Mouse (Mus musculus): Measurements from ENCODE around the gene Uck2. TPM values are rescaled to one million over a fixed set of nuclear protein-coding genes. Genes with fewer than 3 reads are reported as not detected.
A peak's percentile ranks its signal among the peaks of the same experiment; 100 is the strongest.

Uck2 gene
- total RNA-seq, 1 experiment from 2014 or later: 9.2 TPM

GRCm38 (mm10) chr1:167265366-167265765 is 19.8 kb downstream of the Uck2 start:
- ATAC-seq (ENCODE audit: extremely low read depth, insufficient number of reproducible peaks, low FRiP score, poor library complexity, severe bottlenecking): no peak

- no peak for ATAC-seq (ENCODE audit: extremely low read depth, insufficient number of reproducible peaks, low FRiP score, poor library complexity, severe bottlenecking)
Observed at GRCm38 (mm10) chr1:167262489-167263041, 22.6 kb downstream of the Uck2 start.

- no peak for ATAC-seq (ENCODE audit: extremely low read depth, insufficient number of reproducible peaks, low FRiP score, poor library complexity, severe bottlenecking)
Observed at GRCm38 (mm10) chr1:167261750-167262149, 23.4 kb downstream of the Uck2 start.

- no peak for ATAC-seq (ENCODE audit: extremely low read depth, insufficient number of reproducible peaks, low FRiP score, poor library complexity, severe bottlenecking)
Observed at GRCm38 (mm10) chr1:167259702-167260101, 25.4 kb downstream of the Uck2 start.

DNA sequence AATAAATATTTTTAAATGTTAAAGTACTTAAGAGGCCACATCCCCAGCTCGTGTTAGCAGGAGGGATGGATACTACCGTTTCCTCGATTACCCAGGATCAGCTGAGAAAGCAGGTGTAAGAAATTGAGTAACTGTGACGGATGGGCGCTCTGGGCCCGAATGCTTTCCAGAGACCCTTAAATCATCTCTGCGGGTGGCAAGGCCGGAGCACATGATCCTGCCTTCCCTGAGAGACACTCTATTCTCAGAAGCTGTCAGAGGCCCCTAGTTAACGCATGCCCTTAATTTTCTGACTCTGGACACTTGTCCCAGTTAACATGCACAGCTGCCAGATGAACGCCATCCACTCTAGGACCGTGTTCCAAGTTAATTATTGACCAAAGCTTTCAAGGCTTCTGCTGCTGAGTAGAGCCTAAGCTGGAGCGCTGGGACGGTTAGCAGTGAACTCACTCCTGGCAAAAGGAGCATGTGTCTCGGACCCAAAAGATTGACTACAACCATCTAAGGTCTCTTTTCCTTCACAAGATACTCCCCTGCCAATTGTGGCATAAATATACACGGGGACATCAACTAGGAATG is 28.3 kb downstream of the Uck2 start:
- ATAC-seq (ENCODE audit: extremely low read depth, insufficient number of reproducible peaks, low FRiP score, poor library complexity, severe bottlenecking): no peak

GRCm38 (mm10) chr1:167253579-167253978 is 31.5 kb downstream of the Uck2 start:
- ATAC-seq (ENCODE audit: extremely low read depth, insufficient number of reproducible peaks, low FRiP score, poor library complexity, severe bottlenecking): no peak

- no peak for ATAC-seq (ENCODE audit: extremely low read depth, insufficient number of reproducible peaks, low FRiP score, poor library complexity, severe bottlenecking)
Observed at GRCm38 (mm10) chr1:167249881-167250280, 35.2 kb downstream of the Uck2 start.

- no peak for ATAC-seq (ENCODE audit: extremely low read depth, insufficient number of reproducible peaks, low FRiP score, poor library complexity, severe bottlenecking)
Observed at GRCm38 (mm10) chr1:167249252-167249651, 35.9 kb downstream of the Uck2 start.

DNA sequence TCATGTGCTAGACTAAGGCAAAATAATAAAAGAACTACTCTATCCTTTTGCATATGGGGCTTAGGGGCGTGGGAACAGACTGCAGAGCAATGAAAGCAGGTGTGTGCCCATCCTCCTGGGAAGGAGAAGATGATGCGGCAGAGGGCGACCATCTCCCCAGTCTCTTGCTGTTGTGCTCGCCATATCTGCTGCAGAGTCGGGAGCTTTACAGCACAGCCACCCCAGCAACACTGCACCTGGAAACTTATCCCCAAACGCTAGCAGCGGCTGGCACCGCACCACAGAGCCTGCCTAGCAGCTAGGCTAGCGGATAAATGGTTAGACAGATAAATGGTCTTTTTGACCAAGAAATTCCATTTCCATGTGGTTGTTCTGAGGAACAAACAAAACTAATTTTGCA is 37.2 kb downstream of the Uck2 start:
- no peak for ATAC-seq (ENCODE audit: extremely low read depth, insufficient number of reproducible peaks, low FRiP score, poor library complexity, severe bottlenecking)

- ATAC-seq (ENCODE audit: extremely low read depth, insufficient number of reproducible peaks, low FRiP score, poor library complexity, severe bottlenecking): no peak
Observed at GRCm38 (mm10) chr1:167246976-167247375, 38.1 kb downstream of the Uck2 start.

- peak; percentile 66 for ATAC-seq (ENCODE audit: extremely low read depth, insufficient number of reproducible peaks, low FRiP score, poor library complexity, severe bottlenecking)
Observed at GRCm38 (mm10) chr1:167246275-167246674, 38.8 kb downstream of the Uck2 start.

- peak; percentile 42 for ATAC-seq (ENCODE audit: extremely low read depth, insufficient number of reproducible peaks, low FRiP score, poor library complexity, severe bottlenecking)
Observed at GRCm38 (mm10) chr1:167245180-167245641, 39.9 kb downstream of the Uck2 start.

DNA sequence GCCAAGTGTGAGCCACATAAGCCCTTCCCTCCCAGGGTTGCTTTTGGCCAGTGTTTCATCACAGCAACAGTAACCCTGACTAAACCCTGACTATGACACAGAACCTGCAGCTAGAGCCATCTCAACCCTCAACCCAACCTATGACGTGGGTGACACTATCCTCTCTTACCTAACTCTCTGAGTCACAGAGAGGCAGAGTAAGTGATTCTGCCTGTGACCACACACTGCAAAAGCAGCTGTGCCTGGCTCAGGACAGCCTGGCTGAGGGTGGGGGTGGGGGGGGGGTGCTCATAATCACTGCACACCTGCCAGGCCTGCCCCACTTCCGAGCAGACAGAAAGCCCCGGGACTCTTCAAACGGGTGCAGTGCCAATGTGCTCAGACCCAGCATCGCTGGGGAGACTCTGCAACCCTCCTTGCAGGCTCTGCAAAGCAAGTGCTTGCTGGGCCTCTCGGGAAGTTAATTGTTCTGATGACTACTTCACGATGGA is 42.9 kb downstream of the Uck2 start:
- peak; percentile 52; the same call in 1 of the 2 replicates for ATAC-seq (ENCODE audit: extremely low read depth, insufficient number of reproducible peaks, low FRiP score, poor library complexity, severe bottlenecking)

- ATAC-seq (ENCODE audit: extremely low read depth, insufficient number of reproducible peaks, low FRiP score, poor library complexity, severe bottlenecking): no peak
Observed at GRCm38 (mm10) chr1:167241487-167241886, 43.6 kb downstream of the Uck2 start.

DNA sequence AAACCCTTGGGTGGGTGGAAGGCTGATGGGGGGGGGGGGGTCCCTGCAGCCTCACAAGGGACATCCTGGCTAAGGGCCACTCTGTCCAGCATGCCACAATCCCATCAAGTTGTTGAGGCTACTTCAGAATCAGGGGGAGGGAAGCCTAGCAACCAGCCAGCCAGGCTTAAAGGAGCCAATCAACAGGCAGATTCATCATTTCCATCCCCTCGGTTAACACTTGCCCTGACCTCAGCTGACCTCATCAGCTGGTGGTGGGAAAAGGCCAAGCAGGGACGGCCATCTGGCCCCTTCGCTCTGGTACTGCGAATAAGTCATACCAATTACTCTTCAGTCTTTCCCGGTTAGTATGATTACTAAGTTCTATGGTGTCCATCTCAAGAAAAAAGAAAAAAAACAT is 44.8 kb downstream of the Uck2 start:
- ATAC-seq (ENCODE audit: extremely low read depth, insufficient number of reproducible peaks, low FRiP score, poor library complexity, severe bottlenecking): no peak

GRCm38 (mm10) chr1:167239916-167240315 is 45.2 kb downstream of the Uck2 start:
- ATAC-seq (ENCODE audit: extremely low read depth, insufficient number of reproducible peaks, low FRiP score, poor library complexity, severe bottlenecking): no peak

DNA sequence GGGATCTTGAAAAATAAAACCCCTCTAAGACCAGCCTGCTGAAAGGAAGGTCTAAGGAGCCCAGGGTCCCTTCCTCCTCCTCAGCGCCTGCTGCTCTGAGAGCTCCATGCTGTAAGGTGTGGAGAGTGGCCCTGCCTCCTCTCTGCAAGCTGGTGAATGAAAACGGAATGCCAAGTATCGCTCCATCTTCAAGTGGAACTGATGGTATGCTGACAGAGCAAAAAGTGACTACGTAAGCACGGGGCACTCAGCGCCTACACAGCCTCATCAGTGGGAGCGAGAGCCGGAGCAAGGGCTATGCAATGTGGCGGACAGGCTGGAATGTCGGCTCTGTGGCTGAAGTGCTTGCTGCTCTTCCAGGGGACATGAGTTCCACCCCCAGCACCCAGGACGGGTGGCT is 47.3 kb downstream of the Uck2 start:
- no peak for ATAC-seq (ENCODE audit: extremely low read depth, insufficient number of reproducible peaks, low FRiP score, poor library complexity, severe bottlenecking)

- ATAC-seq (ENCODE audit: extremely low read depth, insufficient number of reproducible peaks, low FRiP score, poor library complexity, severe bottlenecking): no peak
Observed at GRCm38 (mm10) chr1:167236790-167237189, 48.3 kb downstream of the Uck2 start.

- ATAC-seq (ENCODE audit: extremely low read depth, insufficient number of reproducible peaks, low FRiP score, poor library complexity, severe bottlenecking): no peak
Observed at GRCm38 (mm10) chr1:167234344-167234743, 50.8 kb downstream of the Uck2 start.

GRCm38 (mm10) chr1:167232918-167233317 is 52.2 kb downstream of the Uck2 start:
- ATAC-seq (ENCODE audit: extremely low read depth, insufficient number of reproducible peaks, low FRiP score, poor library complexity, severe bottlenecking): no peak
